Mouse (Mus musculus) G1E-ER4 (cell line): ENCODE data around the gene Rps16. TPM values are rescaled to one million over a fixed set of nuclear protein-coding genes. Genes with fewer than 3 reads are reported as not detected.

Source experiments
- GATA1 ChIP-seq: IDR thresholded peaks from one replicate; pipeline ENCODE4 v1.8.0; 2012; ENCODE audit warnings: low read length, inconsistent platforms
- polyA plus RNA-seq: library from polyadenylated mRNA; stranded (reverse); fragments of >175 nt; gene quantifications from 2 replicates; pipeline ENCODE4 v1.2.3, GENCODE M21; 2012

The Rps16 gene
- polyA plus RNA-seq: 1,552 and 2,390 TPM in 2 replicates

DNA sequence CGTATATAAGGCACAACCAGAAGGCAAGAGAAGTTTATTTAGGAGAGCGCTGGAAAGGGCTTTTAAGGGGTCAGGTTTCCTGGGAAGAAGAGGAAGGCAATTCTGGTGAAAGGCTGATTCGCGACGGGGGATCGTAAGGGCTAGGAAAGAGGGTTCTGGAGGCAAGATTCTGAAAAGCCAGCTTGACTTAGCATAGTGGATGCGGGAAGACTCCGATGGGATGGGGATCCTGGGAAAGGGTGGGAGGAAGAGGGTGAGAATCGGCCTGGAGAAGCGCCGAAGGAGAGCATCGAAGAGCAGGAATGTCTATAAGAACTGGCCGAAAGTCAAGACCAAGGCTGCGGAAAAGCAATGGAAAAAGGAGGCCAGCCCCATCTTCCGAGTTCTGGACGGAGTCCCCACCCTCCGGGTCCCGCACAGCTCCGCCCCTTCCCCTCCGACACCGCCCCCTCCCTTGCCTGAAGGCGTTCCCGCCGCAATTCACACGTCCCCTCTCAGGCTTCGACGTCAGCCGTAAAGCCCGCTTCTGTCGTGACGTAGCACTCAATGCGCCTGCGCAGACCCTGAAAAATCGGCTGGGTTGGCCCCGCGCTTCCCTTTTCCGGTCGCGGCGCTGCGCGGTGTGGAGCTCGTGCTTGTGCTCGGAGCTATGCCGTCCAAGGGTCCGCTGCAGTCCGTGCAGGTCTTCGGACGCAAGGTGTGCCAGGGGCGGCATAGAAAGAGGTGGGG is at the start of gene Rps16:
Gene Rps16, plus strand, starts transcription at position 498 of the 729 bp plus-strand sequence.
- no peak for TF ChIP-seq GATA1

DNA sequence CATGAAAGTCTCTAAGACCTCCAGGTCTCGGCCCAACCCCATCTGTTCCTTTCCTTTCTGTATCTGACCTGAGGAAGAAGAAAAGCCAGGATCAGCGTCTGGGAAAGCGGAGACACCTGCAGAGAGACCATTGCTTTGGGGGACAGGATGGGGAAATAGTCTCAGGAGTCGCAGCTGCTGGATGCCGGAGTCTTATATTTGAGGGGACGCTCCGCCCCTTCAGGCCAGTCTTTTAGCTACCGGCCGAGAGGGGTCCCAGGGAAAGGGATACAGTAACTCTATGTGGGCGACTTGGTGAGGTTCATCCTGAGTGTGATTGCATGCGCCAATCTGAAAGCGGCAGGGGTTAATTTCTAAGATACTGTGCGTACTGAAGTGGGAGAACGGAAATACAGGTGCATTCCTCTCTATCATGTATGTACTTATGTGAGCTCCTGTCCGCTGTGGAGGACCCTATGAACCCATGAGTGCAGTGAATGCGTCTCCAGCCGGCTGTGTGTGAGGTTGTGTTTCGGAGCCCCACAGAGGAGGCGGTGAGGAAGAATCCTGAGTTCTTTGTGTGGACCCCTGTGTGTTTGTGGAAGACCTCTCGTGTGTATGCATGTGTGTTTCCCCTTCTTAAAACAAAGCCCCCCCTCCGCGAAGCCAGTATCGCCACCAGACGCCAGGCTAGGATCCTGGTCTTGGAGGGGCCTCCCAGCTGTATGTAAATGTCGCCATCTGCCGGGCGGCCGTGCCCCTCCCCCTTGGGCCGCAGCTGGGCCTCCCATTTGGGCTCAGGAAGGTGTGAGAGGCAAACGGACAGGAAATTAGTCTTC is 48.6 kb upstream of the Rps16 start, which contains the start of gene Dll3:
Gene Dll3, minus strand, starts transcription at position 623 of the 818 bp plus-strand sequence.
- TF ChIP-seq GATA1: no peak

DNA sequence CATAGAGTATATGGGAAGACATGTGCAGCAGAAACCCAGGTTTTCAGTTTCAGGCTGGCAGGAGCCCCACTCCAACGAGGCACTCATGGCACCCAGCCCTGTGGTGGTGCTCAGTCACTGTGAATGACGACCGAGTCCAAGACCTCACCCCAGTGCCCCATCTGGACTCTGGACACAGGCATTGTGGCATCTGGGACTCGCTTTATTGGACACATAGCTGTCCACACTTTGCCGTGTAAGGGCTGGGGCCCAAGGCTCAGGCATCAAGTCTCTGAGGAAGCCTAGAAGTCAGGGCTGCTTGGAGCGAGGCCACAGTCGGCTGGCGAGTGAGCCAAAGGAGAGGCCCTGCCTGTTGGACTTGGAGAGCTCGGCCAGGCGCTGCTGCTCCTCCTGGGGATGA is 44.8 kb upstream of the Rps16 start:
- no peak for TF ChIP-seq GATA1

DNA sequence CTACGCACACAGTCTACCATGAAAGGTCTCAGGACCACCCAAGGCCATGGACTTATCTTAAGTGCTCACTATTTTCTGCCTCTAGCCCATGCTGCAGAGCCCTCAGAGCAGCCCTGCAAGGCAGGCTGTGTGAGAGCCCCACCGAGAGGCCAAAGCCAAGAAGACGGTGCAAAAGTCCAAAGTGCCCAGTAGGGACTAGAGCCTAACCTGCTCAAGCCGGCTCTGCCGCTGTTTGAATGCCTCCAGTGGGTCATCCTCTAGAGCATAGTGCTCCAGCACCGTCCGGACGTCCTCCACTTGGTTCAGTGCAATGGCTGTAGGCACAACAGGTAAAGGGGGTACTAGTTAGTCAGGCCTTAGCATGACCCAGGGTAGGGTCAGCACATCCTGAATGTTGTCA is 44.2 kb upstream of the Rps16 start:
- TF ChIP-seq GATA1: no peak

DNA sequence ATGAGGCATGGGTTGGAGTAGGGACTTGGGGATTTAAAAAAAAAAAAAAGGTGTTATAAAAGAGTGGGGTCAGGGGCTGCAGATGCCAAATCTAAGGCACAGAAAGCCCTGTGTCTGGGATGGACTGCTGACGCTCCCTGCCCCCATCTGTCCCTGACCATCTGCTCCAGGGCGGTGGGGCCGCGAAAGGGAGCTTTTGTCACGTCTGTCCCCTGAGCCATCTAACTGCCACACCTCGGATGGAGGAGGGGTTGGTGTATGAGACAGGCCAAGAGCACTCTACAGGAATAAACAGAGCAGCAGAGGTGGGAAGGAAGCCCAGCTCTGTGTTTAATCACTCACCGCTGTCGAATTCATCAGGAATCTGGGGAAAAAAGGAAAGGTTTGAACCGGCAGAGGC is 40.7 kb upstream of the Rps16 start:
- TF ChIP-seq GATA1: no peak

DNA sequence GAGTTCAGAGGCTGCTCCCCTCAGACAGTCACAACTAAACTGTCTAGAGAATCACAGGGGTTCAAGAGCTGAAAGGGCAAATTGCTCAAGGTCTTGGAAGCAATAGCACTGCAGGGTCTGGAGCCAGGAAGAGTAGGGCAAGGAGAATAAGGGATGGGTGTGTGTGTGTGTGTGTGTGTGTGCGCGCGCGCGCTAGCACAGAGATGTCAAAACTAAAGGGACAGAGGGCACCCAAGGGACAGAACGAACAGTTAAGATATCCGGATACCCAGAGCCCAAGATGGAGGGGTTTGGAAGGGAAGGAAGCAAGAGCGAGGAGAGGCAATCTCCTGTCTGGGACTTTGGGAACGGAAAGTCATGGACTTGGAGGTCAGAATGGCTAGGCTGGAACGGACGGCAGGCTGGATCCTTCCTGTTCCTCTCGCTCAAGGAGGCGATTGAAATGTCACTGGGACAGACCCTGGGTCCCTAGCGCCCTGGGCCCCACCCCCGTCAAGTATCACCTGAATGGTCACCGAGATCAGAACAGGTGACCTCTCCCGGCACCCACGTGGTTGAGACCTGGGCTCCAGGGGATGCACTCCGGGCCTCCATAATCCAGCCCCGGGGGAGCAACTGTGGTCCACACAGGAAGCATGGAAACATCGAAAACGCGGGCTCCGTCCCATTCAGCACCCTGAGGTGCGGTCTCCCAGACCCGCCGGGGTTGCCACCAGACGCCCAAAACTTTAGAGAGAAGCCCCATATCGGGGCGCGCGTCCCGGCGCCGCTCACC is 39.1 kb upstream of the Rps16 start:
- TF ChIP-seq GATA1: no peak

DNA sequence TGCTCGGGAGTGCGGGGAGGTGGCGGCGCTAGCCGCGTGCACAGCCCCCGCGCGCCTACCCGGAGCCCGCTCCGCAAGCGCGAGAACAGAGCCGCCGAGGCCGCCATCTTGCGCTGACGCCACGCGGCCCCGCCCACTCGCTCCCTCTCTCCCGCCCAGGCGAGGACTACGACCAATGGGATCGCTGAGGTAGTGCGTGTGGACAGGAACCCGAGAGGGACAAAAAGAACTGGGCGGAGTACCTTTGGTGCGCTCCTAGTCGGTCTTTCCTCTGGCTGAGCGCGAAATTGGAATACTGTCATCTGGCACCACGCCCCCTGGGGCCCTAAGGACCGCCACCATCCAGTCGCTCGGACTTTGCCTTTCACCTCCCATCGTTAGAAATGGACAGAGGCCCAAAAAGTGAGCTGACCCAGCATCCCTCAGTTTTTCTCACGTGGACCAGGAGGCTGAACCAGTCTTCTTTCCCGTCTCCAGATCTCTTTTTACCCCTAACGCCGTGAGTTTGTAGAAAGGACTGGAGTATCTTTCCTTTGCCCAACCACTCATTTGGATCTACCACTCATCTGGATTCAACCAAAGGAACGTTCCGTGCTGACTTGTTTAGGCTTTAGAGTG is 38.4 kb upstream of the Rps16 start, which contains the start of gene Timm50:
Gene Timm50, minus strand, starts transcription at position 147 of the 618 bp plus-strand sequence.
- TF ChIP-seq GATA1: no peak

DNA sequence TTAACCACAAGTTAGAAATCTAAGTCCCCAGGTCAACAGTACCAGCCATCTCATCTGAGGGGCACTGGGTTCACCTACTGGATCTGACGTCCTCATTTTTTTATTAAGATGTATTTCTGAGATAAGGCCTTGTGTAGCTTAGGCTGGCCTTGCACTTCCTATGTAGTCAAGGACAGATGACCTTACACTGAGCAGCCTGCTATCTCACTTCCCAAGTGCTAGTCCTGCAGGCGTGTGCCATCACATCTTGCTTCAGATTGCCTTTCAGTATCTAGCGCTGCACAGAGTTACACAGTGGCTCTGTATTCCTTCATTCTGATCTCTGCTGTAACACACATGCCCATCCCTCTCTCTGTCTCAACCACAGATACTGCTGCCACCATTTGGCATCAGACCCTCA is 32.4 kb upstream of the Rps16 start:
- TF ChIP-seq GATA1: no peak

DNA sequence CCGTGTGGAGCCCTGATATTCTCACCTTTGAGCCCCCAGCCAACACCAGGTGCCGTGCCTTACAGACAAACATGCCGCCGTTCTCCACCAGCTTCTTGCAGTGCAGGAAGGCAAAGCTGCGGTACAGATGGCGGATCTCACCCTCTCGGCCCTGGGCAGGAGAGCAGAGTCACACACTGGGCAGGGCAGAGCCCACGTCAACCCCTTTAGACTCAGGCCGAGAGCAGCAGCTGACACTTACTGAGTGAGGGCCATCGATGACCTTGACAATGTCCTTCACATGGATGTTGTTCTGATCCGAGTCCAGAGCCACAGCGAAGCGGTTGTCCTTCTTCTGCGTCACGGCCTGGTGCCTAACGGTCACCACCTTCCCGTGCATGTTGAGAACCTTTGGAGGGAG is 31.7 kb upstream of the Rps16 start:
- TF ChIP-seq GATA1: no peak

DNA sequence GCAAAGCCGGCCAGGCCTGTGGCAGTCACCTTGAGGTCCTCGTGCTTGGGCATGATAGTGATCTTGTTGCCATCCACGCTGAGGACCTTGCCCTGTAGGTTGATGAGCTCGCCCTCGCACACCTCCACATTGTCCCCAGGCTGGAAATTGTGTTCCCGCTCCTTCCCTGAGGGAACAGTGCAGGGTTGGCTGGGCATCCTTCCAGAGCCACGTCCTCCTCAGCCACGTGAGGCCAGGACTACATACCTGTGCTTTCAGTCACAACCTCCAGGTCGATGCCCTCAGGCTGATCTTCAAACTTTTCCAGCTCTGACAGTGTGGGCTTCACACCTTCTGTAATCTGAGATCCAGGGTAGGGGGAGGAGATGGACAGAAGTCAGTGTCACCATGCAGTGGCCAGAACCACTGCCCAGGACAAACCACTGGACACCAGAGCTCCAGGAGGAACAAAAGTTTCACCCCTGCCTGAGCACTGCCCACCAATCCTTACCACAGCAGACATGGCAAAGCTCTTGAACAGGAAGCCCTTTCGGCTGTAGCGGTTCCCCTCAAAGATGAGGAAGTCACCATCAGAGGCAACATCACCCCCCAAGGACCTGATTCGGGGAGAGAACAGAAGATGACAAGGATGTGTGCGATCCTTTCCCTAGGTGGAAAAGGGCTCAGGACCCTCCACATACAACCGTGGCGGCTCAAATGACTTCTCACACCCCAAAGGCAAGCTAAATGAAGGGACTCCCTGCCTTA is 28.3 kb upstream of the Rps16 start:
- no peak for TF ChIP-seq GATA1

DNA sequence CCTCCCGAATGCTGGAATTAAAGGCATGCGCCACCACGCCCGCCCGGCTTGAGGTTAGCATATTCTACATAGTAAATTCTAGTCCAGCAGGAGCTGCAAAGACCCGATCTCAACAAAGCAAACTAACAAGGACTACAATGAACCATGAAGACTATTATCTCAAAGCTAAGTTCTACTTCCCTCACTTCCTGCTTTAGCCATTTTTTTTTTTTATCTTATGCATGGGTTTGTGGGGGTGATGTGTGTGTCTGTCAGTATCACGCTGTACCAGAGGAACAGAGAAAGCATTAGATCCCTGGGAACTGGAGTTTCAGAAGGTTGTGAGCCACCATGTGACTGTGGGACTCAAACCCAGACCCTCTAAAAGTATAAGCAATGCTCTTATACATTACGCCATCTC is 25.2 kb upstream of the Rps16 start:
- TF ChIP-seq GATA1: no peak

DNA sequence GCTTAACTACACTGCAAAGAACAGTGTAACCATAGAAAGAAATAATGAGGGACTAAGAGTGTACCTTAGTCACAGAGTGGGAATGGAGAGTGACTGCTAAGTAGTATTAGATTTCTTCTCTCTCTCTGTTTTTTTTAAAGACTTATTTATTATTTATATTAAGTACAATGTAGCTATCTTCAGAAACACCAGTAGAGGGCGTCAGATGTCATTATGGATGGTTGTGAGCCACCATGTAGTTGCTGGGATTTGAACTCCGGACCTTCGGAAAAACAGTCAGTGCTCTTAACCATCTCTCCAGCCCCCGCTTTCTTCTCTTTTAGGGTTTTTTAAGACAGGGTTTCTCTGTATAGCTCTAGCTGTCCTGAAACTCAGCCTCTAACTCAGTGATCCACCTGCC is 24.0 kb upstream of the Rps16 start:
- no peak for TF ChIP-seq GATA1

DNA sequence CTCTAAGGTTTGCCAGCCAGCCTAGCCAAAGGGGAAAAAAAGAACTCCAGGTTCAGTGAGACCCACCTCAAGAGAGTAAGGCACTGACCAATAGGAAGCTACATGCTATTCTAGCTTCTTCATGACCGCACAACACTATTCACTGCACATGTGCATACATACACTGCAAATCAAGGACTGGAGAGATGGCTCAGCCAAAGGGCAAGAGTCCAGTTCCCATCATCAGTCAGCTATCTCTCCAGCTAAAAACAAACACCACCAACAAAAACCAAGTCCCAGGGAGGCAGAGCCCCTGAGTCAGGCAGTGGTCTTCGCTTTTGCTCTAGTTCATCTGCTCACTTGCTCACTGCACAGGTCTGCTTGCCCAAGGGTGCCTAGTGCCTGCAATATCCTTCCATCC is 22.2 kb upstream of the Rps16 start:
- no peak for TF ChIP-seq GATA1

DNA sequence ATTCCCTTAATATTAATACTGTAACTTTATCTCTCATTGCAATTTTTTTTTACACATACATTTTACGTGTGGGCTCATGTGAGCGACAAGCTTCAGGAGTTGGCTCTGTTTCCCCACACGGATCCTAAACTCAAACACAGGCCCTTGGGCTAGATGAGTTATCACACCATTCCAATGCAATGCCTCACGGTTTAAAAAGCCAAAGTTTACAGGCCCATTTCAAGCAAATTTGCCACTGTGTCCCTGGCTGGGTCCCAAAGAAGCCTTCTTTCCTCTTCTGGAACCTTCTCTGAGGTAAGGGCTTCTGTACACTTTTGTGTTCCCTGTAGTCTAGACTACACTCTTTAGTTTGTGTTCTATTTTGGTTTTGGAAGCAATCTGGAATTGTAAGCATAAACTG is 15.9 kb upstream of the Rps16 start:
- TF ChIP-seq GATA1: no peak

DNA sequence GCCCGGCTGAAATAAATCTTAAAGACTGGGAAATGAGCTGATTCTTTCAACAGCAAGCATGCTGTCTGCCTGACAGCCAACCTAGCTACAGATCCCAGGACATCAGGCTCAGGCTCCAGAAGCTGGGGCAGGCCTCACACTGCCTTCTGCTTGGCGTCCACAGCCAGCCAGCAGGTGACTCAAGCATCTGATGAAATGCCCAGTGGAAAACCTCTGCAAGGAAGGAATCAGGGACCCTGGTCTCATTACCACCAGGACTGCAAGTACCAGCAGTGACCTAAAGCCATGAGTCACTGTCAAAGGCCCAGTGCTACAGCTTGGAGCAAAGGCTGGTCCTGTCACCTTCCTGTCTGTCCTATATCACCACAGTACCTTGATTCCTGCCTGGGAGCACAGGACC is 15.0 kb upstream of the Rps16 start:
- TF ChIP-seq GATA1: no peak
